Mouse (Mus musculus): ENCODE results near the gene Fxn. TPM values are rescaled to one million over a fixed set of nuclear protein-coding genes. Genes with fewer than 3 reads are reported as not detected.

Gene Fxn
- polyA plus RNA-seq, 3 experiments from 2014 or later = 12.9 to 16.1 (median 14.1) TPM

DNA sequence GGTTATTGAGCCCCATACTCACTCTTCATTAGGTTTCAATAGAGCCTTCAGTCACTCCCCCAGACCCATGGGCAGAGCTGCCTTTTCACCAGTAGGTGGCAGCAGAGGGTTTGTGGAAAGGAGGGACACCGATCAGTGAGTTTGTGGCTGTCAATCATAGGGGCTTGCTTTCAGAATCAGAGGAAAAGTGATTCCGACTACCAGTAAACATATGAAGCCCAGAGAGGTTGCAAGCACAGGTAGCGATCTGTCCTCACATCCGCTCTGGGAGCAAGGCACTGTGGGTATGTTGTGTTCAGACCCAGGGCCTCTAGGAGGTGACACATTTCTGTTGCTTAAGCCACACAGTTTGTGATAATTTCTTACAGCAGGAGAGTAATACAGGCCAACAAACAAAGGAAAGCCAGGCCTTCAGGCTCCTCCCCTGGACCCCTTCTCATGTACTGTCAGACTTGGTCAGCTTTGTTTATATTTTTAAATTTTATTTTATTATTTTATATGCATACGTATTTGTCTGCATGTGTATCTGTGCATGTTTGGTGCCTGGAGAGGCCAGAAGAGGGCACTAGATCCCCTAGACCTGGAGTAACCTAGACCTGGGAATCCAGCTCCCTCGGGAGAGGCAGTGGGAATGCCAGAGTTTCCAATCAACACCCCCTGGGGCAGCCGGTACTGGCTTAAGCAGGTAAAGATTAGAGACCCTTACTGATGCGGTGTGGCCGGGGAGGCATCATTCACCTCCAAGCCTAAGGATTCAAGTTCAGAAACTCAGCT is 20.8 kb upstream of the Fxn start:
- peak; percentile 80 for ATAC-seq

DNA sequence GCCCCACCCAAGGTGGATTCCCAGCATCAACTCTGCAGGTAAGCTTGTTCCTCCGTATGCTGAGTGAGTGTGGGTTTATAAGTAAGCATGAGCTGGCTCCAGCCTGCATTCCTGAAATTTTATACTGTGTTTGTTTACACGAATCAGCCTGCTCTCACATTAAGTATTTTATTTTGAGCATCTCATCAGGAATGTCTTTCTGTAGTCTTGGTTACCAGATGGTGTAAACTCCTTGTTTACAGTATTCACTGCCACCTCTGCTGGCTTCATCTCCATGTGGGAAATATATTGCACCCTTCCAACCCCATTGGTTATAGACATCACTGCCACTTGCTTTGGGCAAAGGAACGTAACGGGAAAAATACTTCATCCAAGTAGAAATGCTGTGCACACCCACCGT is 13.1 kb upstream of the Fxn start:
- no peak for ATAC-seq

DNA sequence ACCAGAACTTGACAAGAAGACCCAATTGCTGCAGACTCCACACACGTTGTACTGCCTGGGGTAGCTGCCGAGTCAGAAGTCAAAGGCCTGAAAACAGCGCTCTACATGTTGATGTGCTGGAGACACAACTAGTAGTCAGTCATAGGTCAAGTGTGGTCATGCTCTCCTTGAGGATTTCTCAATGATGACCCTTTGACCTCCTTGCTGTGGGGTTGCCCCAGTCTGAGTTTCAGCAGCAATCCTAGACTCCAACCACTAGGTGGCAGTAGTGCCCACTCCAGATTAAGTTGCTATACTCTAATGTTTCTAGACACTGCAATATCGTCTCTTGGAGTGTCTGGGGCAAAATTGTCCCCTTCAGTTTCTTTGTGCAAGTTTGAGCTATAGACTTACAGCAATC is 3.8 kb upstream of the Fxn start:
- no peak for ATAC-seq

DNA sequence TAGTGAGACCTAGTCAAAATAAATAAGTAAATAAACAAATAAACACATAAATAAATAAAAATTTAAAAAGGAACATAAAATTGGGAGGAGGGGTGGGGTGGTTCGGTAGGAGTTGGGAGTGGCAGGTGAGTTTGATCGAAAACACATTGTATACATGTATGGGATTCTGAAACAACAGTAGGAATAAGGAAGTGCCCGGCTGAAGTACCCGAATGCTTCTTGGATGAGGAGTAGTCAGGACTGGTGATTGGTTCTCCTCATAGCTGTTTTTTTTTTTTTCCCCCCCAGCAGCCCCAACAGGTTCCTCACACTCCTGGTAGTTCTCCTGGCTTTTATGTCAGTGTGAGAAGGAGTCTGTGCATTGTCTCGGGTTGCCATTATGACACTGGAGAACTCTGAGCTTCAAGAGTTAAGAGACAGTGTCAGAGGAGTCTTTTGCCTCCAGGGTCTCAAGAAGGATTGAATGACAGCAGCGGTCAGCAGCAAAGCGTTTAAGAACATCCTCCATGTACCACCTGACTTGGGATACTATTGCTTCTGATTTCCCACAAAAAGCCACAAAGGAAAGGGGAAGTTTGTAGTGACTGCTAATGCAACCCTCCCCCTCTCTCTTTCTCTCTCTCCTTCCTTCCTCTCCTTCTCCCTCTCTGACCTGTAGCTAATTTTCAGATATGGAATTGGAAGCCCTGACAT is 1.0 kb upstream of the Fxn start:
- no peak for ATAC-seq

DNA sequence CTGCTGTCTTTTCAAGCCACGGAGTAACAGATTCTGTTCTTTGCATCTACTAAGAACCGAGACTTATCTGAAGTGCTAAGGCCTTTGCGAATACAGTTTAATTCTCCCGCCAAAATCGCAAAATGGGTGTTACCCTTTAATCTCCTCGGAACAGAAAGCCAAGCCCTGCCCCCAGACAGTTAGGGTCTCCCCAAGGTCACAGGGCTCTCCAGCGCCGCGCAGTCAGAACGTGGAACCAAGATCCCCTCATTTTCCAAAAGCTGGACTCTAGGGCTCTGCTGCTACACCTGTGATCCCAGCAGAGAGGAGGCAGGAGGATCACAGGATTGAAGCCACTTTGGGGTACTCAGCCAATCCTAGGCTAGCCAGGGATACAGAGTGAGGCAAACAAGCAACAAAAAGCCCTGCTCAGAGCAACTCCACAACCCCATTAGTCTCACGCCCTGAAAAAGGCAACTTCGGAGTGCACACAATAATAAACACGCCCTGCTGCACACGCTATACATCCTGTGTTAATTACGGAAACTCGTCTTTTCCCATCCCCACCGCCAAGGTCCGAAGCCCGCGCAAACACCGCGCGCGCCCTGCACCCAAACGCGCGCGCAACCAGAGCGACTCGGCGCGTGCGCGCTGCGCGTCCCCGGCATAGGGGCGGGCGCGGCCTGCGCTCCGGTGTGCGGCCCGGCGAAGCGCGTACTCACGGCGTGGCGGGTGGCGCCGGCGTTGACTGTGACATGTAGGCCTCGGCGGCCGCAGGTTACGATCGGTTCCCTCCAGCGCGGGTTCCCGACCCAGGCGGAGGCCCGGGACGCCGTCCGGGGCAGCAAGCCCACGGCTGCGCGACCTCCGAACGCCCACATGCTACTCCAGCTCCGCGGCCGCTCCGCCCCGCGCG is 452 bp downstream of the Fxn start:
- ATAC-seq = peak; percentile 80

DNA sequence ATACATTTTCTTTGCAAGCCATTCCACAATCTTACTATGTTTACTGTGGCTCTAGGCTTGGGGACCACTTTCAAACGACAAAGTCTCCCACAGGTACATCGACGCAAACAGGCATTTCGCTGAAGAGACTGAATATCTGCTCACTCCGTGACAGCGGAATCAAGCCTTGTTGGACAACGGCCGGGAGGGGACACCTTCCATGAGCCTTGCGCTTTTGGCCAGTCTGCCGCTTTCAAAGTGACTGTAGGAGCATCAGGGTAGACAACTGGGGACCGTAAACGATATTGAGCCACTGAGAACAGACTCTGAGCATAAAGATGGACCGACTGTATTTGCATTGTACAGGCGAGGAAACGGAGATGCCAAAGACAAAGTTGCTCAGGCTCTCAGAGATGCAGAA is 1.5 kb downstream of the Fxn start:
- ATAC-seq = no peak

DNA sequence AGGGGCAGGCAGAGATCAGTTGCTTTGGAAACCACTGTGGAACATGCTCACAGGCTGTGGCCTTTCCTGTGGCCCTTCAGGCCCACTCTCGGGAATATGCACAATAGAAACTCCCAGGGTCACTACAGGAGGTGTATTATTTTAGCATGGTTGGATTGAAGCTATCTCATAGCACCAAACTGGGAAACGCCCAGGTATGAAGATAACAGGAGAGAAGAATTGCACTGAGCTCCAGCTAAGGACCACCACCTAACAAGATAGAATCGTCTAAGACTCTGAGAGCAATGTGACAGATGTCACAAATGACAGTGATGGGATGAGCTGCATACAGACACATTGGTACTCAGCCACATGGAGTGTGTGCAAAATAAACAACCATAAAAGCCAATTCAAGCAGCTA is 6.1 kb downstream of the Fxn start:
- no peak for ATAC-seq

DNA sequence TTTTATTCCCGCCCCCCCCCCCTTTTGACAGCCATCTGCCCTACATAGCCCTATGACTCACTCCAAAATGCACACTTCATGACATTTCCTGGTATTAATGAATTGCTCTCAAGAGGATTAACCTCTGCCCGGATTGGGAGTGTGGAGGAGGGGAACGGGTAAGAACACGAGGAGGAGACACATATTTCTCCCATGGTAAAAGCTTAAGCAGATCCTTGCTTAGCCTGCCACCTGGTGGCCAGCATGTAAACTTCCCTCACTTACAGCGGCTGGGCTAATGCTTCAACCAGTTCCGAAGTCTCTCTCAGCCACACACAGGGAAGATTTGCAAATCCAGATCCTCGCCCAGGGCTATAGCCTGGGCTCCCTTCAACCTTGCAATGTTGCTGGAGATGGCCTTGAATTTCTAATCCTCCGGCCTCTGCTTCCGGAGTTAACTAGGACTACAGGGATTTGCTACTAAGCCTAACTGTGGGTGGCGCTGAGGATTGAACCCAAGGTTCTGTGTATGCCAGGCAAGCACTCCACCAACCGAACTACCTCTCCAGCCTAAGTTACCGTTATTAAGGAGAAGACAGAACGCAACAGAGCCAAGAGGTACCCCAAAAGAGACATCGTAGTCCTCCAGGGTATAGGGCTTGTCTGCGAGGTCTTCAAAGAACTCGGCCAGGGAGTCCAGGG is 8.5 kb downstream of the Fxn start:
- peak; percentile 88 for ATAC-seq

DNA sequence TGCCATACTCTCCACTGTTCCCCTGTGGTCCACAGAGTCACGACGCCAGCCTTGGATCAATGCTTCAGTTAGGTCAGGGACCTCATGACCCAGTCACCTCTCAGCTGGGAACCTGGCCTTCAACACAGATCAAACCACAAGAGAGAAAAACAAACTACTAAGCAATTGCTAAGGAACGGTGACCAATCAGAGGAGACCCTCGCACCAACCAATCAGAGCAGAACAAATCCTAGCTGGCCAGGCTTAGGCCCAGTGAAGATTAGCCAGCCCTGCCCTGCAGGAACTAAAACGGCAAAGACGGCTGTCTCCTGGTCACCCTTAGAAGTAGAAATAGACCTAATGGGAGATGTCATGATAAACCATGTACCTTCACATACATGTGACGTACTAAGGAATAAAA is 9.1 kb downstream of the Fxn start:
- ATAC-seq = no peak

DNA sequence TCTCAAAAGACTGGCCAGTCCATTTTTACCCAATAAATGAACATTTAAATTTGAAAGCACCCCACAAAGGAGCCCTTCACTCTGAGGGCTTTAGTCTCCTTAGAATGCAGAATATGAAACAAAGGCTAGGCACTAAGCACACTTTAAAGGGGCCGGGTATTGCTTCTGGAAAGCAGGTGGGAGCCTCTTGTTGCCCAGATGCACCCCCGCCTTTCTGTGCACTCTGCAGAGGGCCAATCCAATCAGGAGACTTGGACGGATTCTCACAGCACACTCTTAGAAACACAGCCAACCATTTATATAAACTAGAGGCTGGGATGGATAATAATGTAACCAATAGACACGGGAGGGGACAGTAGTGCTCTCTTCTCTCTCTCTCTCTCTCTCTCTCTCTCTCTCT is 11.9 kb downstream of the Fxn start:
- no peak for ATAC-seq

DNA sequence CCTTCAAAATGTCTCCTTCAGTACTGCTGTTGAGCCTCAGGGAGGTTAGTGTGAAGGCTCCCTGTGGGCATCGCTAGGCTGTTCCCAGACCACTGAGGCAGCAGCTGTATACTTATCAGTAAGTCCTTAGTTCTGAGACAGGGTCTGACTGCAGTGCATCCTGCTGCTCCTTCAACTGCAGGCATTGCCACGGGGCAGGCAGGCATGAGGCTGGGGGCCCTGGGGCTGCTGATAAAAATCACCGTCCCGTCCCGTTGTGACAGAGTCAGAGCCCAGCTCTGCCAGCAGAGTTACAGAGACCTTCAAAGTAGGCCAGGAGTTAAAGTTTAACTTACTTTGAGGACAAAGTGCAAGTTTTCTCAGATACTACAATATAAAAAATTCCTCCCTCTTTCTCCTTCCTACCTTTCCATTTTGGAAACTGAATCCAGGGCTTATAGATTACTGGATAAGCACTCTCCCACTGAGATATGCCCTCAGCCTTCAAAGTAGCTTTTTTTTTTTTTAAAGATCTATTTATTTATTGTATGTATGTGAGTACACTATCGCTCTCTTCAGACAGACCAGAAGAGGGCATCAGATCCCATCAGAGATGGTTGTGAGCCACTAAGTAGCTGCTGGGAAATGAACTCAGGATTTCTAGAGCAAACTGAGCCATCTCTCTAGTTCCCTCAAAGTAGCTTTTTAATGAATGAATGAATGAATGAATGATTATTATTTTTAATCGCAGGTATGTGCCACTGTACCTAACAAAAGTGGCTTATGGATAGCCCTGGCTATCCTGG is 14.2 kb downstream of the Fxn start:
- no peak for ATAC-seq

DNA sequence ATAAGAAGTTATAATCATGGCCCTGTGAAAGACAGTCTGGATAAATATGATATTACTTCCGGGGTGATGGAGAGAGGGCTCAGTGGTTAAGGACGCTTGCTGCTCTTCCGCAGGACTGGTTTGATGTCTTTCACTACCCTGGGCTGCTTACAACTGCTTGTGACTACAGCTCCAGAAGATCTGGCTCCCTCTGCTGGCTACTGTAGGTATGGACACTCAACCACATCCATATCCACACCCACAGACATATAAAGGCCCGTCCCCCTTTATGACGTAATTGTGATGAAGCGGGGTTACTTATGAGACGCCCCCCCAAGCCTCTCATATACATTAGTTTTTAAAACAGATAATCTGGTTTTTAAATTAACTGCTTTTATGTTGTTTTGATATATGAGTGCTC is 15.4 kb downstream of the Fxn start:
- peak; percentile 92 for ATAC-seq

DNA sequence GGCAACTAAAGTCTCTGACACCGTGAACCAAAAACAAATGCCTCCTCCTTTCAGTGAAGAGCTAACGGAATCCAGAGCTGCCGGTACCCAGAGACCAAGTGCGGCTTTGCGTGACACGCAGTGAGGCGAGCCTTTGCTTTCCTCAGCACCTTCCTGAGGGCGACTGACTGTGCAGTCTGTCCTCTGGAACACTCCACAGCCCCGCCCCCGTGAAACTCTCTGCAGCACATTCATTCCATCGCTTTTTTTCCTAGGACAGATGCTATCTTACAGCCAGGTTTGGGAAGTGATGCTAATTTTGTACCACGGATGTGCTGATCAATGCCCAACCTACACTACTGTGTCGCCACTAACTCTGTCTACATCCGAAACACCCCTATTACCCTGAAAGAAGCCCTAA is 17.7 kb downstream of the Fxn start:
- no peak for ATAC-seq

DNA sequence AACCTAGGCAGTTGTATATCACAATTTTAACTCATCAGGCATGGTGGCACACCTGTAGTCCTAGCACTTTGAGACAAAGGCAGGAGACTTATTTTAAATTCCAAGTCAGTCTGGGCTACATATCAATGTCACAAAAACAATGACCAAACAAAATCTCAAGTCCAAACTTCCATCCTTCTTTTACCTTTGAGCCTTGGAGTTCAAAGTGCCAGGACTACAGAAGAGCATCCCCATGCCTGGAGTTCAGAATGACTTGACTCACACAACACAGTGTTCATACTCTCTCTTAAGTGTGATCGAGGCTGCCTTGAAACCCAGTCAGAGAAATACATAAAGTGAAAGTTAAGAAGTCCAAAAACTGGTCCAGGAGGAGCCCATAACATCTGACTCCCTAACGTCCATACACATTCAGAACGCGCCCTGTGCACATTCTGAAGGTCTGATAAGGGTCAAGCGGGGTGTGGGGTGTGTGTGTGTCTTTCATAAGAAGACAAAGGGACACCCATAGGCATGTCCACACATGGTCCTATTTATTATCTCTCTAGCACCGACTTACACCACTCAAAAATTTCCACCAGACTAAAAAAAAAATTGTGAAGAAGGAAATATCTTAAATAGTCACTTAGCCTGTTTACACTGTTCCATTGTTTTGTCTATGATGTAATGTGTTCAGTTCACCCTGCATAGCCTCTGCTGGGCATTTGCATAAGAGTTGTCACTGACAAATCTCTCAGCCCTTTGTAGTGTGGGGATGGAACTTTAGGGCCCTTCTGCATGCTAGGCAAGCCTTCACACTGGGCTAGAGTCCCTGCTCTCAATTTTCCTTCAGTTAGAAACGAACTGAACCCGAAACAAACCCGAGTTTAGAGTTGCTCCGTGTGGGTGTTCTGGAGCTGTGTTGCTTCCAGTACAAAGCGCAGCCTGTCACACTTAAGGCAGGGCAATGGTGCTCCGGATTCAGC is 20.7 kb downstream of the Fxn start:
- ATAC-seq = no peak

DNA sequence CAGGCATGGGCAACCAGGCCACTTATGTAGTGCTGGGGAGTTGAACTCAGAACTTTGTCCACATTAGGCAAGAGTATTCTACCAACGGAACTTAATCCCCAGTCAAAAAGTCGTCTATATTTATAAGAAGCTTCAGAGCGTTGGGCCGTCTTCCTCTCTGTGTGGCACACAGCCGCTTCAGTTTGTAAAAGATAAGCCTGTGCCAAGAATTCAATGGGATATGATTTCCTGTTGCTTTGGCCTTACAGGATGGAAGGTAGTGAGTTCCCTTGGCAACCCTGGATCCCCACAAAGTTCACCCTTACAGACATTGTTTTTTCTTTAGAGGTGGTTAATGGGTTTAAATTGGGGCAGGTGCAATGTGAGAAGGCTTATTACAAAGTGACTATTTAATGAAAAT is 22.0 kb downstream of the Fxn start:
- ATAC-seq = no peak

DNA sequence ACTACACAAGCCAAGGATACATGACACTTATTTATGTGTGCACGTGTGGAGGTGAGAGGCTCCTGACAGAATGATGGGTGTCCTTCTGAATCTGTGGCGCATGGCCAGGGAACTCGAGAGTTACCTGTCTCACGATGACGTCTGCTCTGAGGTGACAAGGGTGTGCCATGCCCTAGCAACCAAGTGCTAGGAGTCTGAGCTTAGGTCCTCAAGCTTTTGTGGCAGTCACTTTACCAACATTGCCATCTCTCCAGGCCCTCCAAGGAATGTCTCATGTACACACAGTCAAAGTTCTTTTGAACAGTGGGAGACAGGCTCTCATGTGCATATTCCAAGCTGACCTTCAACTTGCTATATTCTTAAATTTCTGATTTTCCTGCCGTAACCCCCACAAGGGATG is 22.4 kb downstream of the Fxn start:
- ATAC-seq = no peak

DNA sequence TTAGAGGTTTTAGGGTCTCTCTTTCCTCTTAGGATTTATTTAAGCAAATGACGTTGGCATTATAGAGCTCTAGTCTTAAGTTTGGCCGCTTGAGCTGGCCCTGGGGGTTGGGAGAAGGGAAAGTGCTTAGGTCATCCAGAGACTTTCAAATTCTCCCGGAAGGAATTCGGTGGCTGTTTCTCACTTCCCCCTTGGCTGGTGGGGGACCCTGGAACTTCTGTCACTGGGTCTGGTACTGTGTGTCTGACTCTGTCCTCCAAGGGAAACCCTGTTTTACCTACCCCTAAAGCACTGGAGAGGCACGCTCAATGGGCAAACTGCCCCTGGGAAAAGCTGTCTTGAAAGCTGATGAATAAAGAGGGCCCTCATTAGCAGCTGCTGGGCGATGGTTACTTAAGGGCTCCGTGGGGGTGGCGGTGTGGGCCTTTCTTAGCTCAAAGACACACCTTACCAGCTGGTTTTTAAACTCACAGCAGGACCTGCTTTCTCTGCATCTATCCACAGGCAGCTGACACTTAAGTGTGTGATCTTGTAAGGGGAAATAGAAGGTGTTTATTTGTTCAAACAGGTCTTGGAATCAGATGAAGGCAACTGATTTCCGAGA is 26.6 kb downstream of the Fxn start:
- no peak for ATAC-seq

DNA sequence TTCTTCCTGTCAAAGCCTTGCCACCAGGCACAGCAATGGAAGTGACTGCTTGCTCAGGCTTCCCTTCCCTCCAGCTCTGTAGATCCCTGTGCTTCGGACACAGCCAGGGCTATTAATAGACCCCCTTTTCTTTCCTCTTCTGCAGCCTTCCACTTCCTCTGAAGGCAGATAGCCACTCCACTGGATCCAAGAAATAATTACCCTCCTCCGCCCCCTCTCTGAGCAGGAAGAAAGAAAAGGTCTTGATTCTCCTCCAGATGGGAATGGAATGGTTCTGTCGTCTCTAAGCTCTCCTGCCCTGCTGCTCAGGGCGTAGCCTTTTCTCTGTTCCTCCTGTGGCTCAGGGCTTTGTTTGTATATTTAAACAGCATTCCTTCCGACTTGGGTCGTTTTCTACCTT is 28.5 kb downstream of the Fxn start:
- ATAC-seq = no peak

DNA sequence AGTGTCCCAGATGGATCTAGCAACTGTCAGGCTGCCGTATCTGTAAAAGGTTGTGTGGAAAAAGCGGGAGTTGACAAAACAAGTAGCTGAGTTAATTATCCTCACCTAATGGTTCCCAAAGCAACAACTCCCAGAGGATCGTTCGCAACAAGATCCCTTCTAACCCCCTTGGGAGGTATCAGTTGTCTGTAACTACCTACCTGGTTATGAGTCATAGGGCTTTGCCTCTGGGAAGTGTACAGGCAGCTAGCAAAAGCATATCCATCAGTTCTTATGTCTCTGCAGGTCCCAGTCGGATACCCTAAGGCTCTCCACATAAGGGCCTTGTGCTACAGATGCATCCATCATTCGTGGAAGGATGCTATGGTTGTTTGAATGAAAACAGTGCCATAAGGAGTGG is 37.1 kb downstream of the Fxn start:
- ATAC-seq = no peak

DNA sequence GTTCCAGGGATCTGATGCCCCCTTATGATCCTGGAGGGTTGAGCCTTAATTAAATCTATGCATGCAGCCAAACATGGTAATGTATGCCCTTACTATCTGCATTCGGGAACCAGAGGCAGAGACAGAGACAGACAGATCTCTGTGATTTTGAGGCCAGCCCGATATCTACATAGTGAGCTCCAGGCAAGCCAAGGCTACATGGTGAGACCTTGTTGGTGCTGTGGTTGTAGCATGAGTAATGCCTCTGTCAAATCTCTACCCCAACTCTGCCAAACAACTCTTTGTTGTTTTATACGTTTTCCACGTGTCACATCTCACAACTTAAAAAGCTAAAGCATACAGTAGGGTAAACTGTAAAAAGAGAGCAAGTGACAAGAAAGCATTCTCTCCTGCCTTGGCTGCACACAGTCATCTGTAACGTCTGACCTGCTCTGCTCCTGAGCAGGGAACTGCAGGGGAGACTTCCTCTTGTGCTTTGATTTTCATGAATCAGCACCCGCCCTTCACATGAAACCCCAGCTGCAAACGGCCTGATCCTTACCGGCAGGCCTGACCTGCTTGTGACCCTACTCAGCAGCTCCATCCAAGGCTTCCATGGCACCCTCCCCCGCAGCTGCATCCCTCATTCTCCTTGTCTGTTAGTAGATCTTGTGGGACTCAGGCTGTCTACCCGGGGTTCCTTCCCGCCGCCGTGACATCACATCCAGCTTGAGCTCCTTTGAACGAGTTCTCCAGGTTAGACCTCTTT is 38.4 kb downstream of the Fxn start:
- ATAC-seq = no peak

All from inflammation-experienced regulatory T-cells, adult 6 months (primary cell).